Comparison of ENCODE assay signal across 16 mouse cellular contexts in genomic region chr5:93051041-93051440, GRCm38 (mm10). TPM values are rescaled to one million over a fixed set of nuclear protein-coding genes. Genes with fewer than 3 reads are reported as not detected.
DNase-seq lines count a peak whose midpoint lies in the region; ATAC-seq and TF ChIP-seq lines count a peak whose summit lies in the region.
"Had no signal": no experiment of that assay in that cellular context is flagged by ENCODE, and none has a peak within 500 bp of the region (broad histone marks: within the 10 kb centered on the region; RNA-seq: fewer than 3 reads in every experiment).

No protein-coding gene starts in this region.

- TF ChIP-seq CTCF in intestine, postnatal 0 days (IDR thresholded peaks at IDR 0.05; ENCODE audit: low read depth) = peak; percentile 44
- 0 out of 2 replicates have a peak, but pooled peaks have one; percentile 22 for TF ChIP-seq CTCF in brain, embryonic 14.5 days (IDR thresholded peaks at IDR 0.05; ENCODE audit: borderline replicate concordance, extremely low read depth, insufficient read depth, insufficient read length)

- H3K4me1 ChIP-seq in intestine, postnatal 0 days (replicated peaks; ENCODE audit: control insufficient read depth, insufficient read depth, low read length) = no peaks in the 10 kb centered on the region
- no peaks in the 10 kb centered on the region for H3K4me1 ChIP-seq in intestine, embryonic 16.5 days (ENCODE audit: control insufficient read depth, insufficient read depth, low read length)
- no peaks in the 10 kb centered on the region for H3K4me1 ChIP-seq in midbrain, embryonic 11.5 days (ENCODE audit: control insufficient read depth, insufficient read depth, low read length)
- no peaks in the 10 kb centered on the region for H3K4me1 ChIP-seq in midbrain, embryonic 14.5 days (ENCODE audit: control insufficient read depth, insufficient read depth, low read length)
- H3K4me1 ChIP-seq: heart, embryonic 15.5 days; limb, embryonic 10.5 days had no signal

- 61% methylated on average over 5 of the region's 5 CpGs for WGBS in intestine, postnatal 0 days
- 51% methylated on average over 5 of the region's 5 CpGs for WGBS in intestine, embryonic 16.5 days
- 51% methylated on average over 5 of the region's 5 CpGs for WGBS in midbrain, embryonic 11.5 days
- 52% methylated on average over 5 of the region's 5 CpGs for WGBS in midbrain, embryonic 14.5 days

- no peaks in the 10 kb centered on the region for H3K36me3 ChIP-seq in intestine, postnatal 0 days (ENCODE audit: control insufficient read depth, insufficient read depth)
- no peaks in the 10 kb centered on the region for H3K36me3 ChIP-seq in intestine, embryonic 16.5 days (ENCODE audit: control insufficient read depth, insufficient read depth, low read length)
- H3K36me3 ChIP-seq in midbrain, embryonic 11.5 days (ENCODE audit: control insufficient read depth, insufficient read depth, low read length) = no peaks in the 10 kb centered on the region
- no peaks in the 10 kb centered on the region for H3K36me3 ChIP-seq in midbrain, embryonic 14.5 days (ENCODE audit: control insufficient read depth, insufficient read depth, low read length)
- H3K36me3 ChIP-seq: heart, embryonic 15.5 days; limb, embryonic 10.5 days had no signal

- no peak overlapping the region for H3K4me2 ChIP-seq in intestine, postnatal 0 days (replicated peaks; ENCODE audit: low read depth)
- H3K4me2 ChIP-seq in intestine, embryonic 16.5 days (ENCODE audit: low read depth, low read length) = no peak overlapping the region
- H3K4me2 ChIP-seq in midbrain, embryonic 11.5 days = no peak overlapping the region
- no peak overlapping the region for H3K4me2 ChIP-seq in midbrain, embryonic 14.5 days (ENCODE audit: low read length)
- H3K4me2 ChIP-seq: heart, embryonic 15.5 days had no signal

- DNase-seq in midbrain, embryonic 11.5 days (ENCODE audit: low spot score, missing footprints) = peak; percentile 49
- no peak for DNase-seq in midbrain, embryonic 14.5 days
- no peak for DNase-seq in brain, embryonic 14.5 days (ENCODE audit: low read depth)
- DNase-seq in layer of hippocampus, postnatal 36 days = no peak
- DNase-seq in left cerebral cortex, postnatal 25 days (ENCODE audit: low spot score in 2 of 2) = no peak
- DNase-seq: adrenal gland, adult 8-10 months; kidney, adult 11 months; kidney, postnatal 4 days; lung, adult 2 months; thymus, adult 18-20 months had no signal

- no peak for TF ChIP-seq POLR2A in brain, embryonic 14.5 days (IDR thresholded peaks at IDR 0.05; ENCODE audit: borderline replicate concordance, extremely low read depth, insufficient read depth, insufficient read length, poor library complexity, severe bottlenecking)

- ATAC-seq in intestine, postnatal 0 days = no peak
- ATAC-seq in intestine, embryonic 16.5 days = no peak
- no peak for ATAC-seq in midbrain, embryonic 11.5 days (ENCODE audit: low FRiP score)
- no peak for ATAC-seq in midbrain, embryonic 14.5 days (ENCODE audit: low FRiP score, low TSS enrichment)
- ATAC-seq: midbrain, embryonic 16.5 days had no signal

- intact Hi-C loops in left cerebral cortex, postnatal 25 days (cut with DNase I) = no loop called here

- H3K4me3 ChIP-seq in intestine, postnatal 0 days (ENCODE audit: low read depth, low read length) = no peak overlapping the region
- H3K4me3 ChIP-seq in intestine, embryonic 16.5 days (ENCODE audit: low read length) = no peak overlapping the region
- no peak overlapping the region for H3K4me3 ChIP-seq in midbrain, embryonic 11.5 days (ENCODE audit: low read depth, low read length)
- no peak overlapping the region for H3K4me3 ChIP-seq in midbrain, embryonic 14.5 days (replicated peaks; ENCODE audit: low read depth, low read length)
- H3K4me3 ChIP-seq: heart, embryonic 15.5 days; limb, embryonic 10.5 days had no signal

- H3K9ac ChIP-seq in intestine, postnatal 0 days (ENCODE audit: low read depth, low read length) = no peak overlapping the region
- no peak overlapping the region for H3K9ac ChIP-seq in intestine, embryonic 16.5 days (ENCODE audit: low read depth, low read length)
- no peak overlapping the region for H3K9ac ChIP-seq in midbrain, embryonic 11.5 days (ENCODE audit: low read length)
- H3K9ac ChIP-seq in midbrain, embryonic 14.5 days (replicated peaks; ENCODE audit: low read length) = no peak overlapping the region
- H3K9ac ChIP-seq: heart, embryonic 15.5 days had no signal

- no peaks in the 10 kb centered on the region for H3K27me3 ChIP-seq in intestine, postnatal 0 days (replicated peaks; ENCODE audit: control insufficient read depth, insufficient read depth, low read length)
- H3K27me3 ChIP-seq in intestine, embryonic 16.5 days (replicated peaks; ENCODE audit: control insufficient read depth, insufficient read depth, low read length) = no peaks in the 10 kb centered on the region
- H3K27me3 ChIP-seq in midbrain, embryonic 11.5 days (ENCODE audit: control insufficient read depth, insufficient read depth, low read length) = peaks cover 10% of the 10 kb centered on the region
- H3K27me3 ChIP-seq in midbrain, embryonic 14.5 days (ENCODE audit: control insufficient read depth, insufficient read depth, low read length) = peaks cover 21% of the 10 kb centered on the region

- H3K9me3 ChIP-seq in intestine, postnatal 0 days (ENCODE audit: control insufficient read depth) = no peaks in the 10 kb centered on the region
- H3K9me3 ChIP-seq in intestine, embryonic 16.5 days (ENCODE audit: control insufficient read depth, low read length) = no peaks in the 10 kb centered on the region
- H3K9me3 ChIP-seq in midbrain, embryonic 11.5 days (ENCODE audit: control insufficient read depth, low read length) = no peaks in the 10 kb centered on the region
- no peaks in the 10 kb centered on the region for H3K9me3 ChIP-seq in midbrain, embryonic 14.5 days (ENCODE audit: control insufficient read depth, low read length)
- H3K9me3 ChIP-seq: heart, embryonic 15.5 days; limb, embryonic 10.5 days had no signal

- H3K27ac ChIP-seq in intestine, postnatal 0 days (ENCODE audit: low read depth, low read length) = no peak overlapping the region
- H3K27ac ChIP-seq in intestine, embryonic 16.5 days (ENCODE audit: low read length) = no peak overlapping the region
- H3K27ac ChIP-seq in midbrain, embryonic 11.5 days (ENCODE audit: low read depth, low read length) = no peak overlapping the region
- no peak overlapping the region for H3K27ac ChIP-seq in midbrain, embryonic 14.5 days (replicated peaks; ENCODE audit: low read depth, low read length)
- H3K27ac ChIP-seq: heart, embryonic 15.5 days; limb, embryonic 10.5 days had no signal

RNA-seq across cellular contexts. Expression of gene Sowahb, which starts 6.2 kb away (rescaled TPM):
- 16.1 and 18.0 TPM in 2 replicates for polyA plus RNA-seq in intestine, postnatal 0 days (2015; fragmentation: Nextera tagmentation; extraction: Ambion mirVana)
- polyA plus RNA-seq in intestine, embryonic 16.5 days (2015; fragmentation: Nextera tagmentation; extraction: Ambion mirVana) = 5.2 and 7.6 TPM in 2 replicates
- polyA plus RNA-seq in midbrain, embryonic 11.5 days (2014; fragmentation: Nextera tagmentation; extraction: Ambion mirVana) = 0.03 and 0.21 TPM in 2 replicates
- polyA plus RNA-seq in midbrain, embryonic 14.5 days (2014; fragmentation: Nextera tagmentation; extraction: Ambion mirVana) = 0.09 TPM in 1 of 2 replicates, not detected in the other
- polyA plus RNA-seq in brain, embryonic 14.5 days (2012; rRNA removed) = 0.05 and 0.07 TPM in 2 replicates
- total RNA-seq in layer of hippocampus, postnatal 36 days (2021) = 1 to 10 TPM; 1.7 to 2.0 TPM
- total RNA-seq in left cerebral cortex, postnatal 25 days (2021) = 10 to 100 TPM; 13.1 to 18.7 TPM
- total RNA-seq: megakaryocyte progenitor cell, adult 5-6 weeks had no signal
- polyA plus RNA-seq: midbrain, embryonic 16.5 days had no signal

RNA-seq across cellular contexts. Expression of gene Sept11, which starts 42.2 kb away (rescaled TPM):
- polyA plus RNA-seq in intestine, postnatal 0 days (2015; fragmentation: Nextera tagmentation; extraction: Ambion mirVana) = 39.2 and 40.9 TPM in 2 replicates
- polyA plus RNA-seq in intestine, embryonic 16.5 days (2015; fragmentation: Nextera tagmentation; extraction: Ambion mirVana) = 115 and 116 TPM in 2 replicates
- 251 and 269 TPM in 2 replicates for polyA plus RNA-seq in midbrain, embryonic 11.5 days (2014; fragmentation: Nextera tagmentation; extraction: Ambion mirVana)
- 103 and 171 TPM in 2 replicates for polyA plus RNA-seq in midbrain, embryonic 14.5 days (2014; fragmentation: Nextera tagmentation; extraction: Ambion mirVana)
- polyA plus RNA-seq in brain, embryonic 14.5 days (2012; rRNA removed) = 111 and 133 TPM in 2 replicates
- 100 to 1,000 TPM; 102 to 114 TPM for total RNA-seq in layer of hippocampus, postnatal 36 days (2021)
- total RNA-seq in left cerebral cortex, postnatal 25 days (2021) = 100 to 1,000 TPM; 195 to 212 TPM
